Mouse (Mus musculus) embryonic fibroblast, embryonic 13.5 days (primary cell): ENCODE measurements around the gene Pkn3.

Source experiments
- CTCF ChIP-seq: IDR thresholded peaks from 2 replicates; pipeline ENCODE4 v1.5.1; 2011; ENCODE audit warnings: mild to moderate bottlenecking, control low read depth, low read length, moderate library complexity, borderline replicate concordance; ENCODE audit not compliant: insufficient read depth
- POLR2A ChIP-seq: IDR thresholded peaks from 2 replicates; pipeline ENCODE4 v1.6.1; 2011; ENCODE audit warnings: low read depth, mild to moderate bottlenecking, control low read depth, low read length, moderate library complexity

GRCm38 (mm10) chr2:30037762-30038161 is 39.7 kb upstream of the Pkn3 start:
- TF ChIP-seq POLR2A = no peak
- no peak for TF ChIP-seq CTCF
